Mouse (Mus musculus): ENCODE results near the gene Eml4. TPM values are rescaled to one million over a fixed set of nuclear protein-coding genes. Genes with fewer than 3 reads are reported as not detected.

Eml4 gene
- total and polyA plus RNA-seq, 3 experiments: 38.2 to 75.6 (median 60.1) TPM

- DNase-seq (ENCODE audit: extremely low read depth): no peak
- dilution Hi-C loops (cut with MboI; ENCODE audit: extremely low pct_ligation_motif_present, extremely low pct_unique_long_range_greater_than_20kb, low sequenced_read_pairs) (no loop called here), in situ Hi-C loops (cut with MboI; ENCODE audit: low pct_ligation_motif_present, low pct_unique_long_range_greater_than_20kb, low sequenced_read_pairs) (no loop called here)
- Histone ChIP-seq H3K27me3 (replicated peaks) (no peaks in the 10 kb centered on the region), H3K9ac (ENCODE audit: insufficient read depth, low read depth) (no peak overlapping the region), H3K27ac (ENCODE audit: insufficient read depth, low read depth) (no peak overlapping the region), H3K4me2 (ENCODE audit: insufficient read depth, low read depth, poor library complexity, severe bottlenecking) (no peak overlapping the region), H3K79me2 (replicated peaks; ENCODE audit: control insufficient read depth, extremely low read depth, insufficient read depth, poor library complexity, severe bottlenecking) (no peaks in the 10 kb centered on the region), H3K36me3 (replicated peaks in 1 of 2; ENCODE audit: control insufficient read depth in 1 of 2, insufficient read depth in 1 of 2, low read length in 1 of 2) (no peaks in the 10 kb centered on the region), H3K9me3 (replicated peaks; ENCODE audit: low read length) (no peaks in the 10 kb centered on the region), H3K4me1 (ENCODE audit: control insufficient read depth in 1 of 2, insufficient read depth in 2 of 2) (peaks cover 4 to 8% of the 10 kb centered on the region in 2 experiments), H3K4me3 (replicated peaks in 1 of 3; ENCODE audit: low read depth in 2 of 3, low read length in 2 of 3, poor library complexity in 1 of 3) (no peak overlapping the region)
- no peak for TF ChIP-seq JUND (conservative IDR thresholded peaks at IDR 0.05; ENCODE audit: low read depth, low read length)
Observed at GRCm38 (mm10) chr17:83522590-83523379, 172.1 kb downstream of the Eml4 start.

GRCm38 (mm10) chr17:83524753-83525152, 174.0 kb downstream of the Eml4 start:
- dilution Hi-C loops (cut with MboI; ENCODE audit: extremely low pct_ligation_motif_present, extremely low pct_unique_long_range_greater_than_20kb, low sequenced_read_pairs) (no loop called here), in situ Hi-C loops (cut with MboI; ENCODE audit: low pct_ligation_motif_present, low pct_unique_long_range_greater_than_20kb, low sequenced_read_pairs) (no loop called here)
- H3K4me1 ChIP-seq (ENCODE audit: control insufficient read depth in 1 of 2, insufficient read depth in 2 of 2): peaks cover 4 to 8% of the 10 kb centered on the region in 2 experiments
- H3K9ac ChIP-seq (ENCODE audit: insufficient read depth, low read depth): no peak overlapping the region
- no peaks in the 10 kb centered on the region for H3K79me2 ChIP-seq (replicated peaks; ENCODE audit: control insufficient read depth, extremely low read depth, insufficient read depth, poor library complexity, severe bottlenecking)
- H3K4me2 ChIP-seq (ENCODE audit: insufficient read depth, low read depth, poor library complexity, severe bottlenecking): no peak overlapping the region
- no peaks in the 10 kb centered on the region for H3K27me3 ChIP-seq (replicated peaks)
- DNase-seq (ENCODE audit: extremely low read depth): no peak
- no peaks in the 10 kb centered on the region for H3K36me3 ChIP-seq (replicated peaks in 1 of 2; ENCODE audit: control insufficient read depth in 1 of 2, insufficient read depth in 1 of 2, low read length in 1 of 2)
- H3K9me3 ChIP-seq (replicated peaks; ENCODE audit: low read length): no peaks in the 10 kb centered on the region
- H3K4me3 ChIP-seq (replicated peaks in 1 of 3; ENCODE audit: low read depth in 2 of 3, low read length in 2 of 3, poor library complexity in 1 of 3): no peak overlapping the region
- no peak overlapping the region for H3K27ac ChIP-seq (ENCODE audit: insufficient read depth, low read depth)
- TF ChIP-seq ZMIZ1 (IDR thresholded peaks at IDR 0.05; ENCODE audit: low read depth, low read length): no peak
- TF ChIP-seq SMC3 (IDR thresholded peaks at IDR 0.05; ENCODE audit: low read depth, low read length): no peak
- TF ChIP-seq BHLHE40 (IDR thresholded peaks at IDR 0.05; ENCODE audit: low read depth, low read length): no peak
- no peak for TF ChIP-seq MEF2A (IDR thresholded peaks at IDR 0.05; ENCODE audit: borderline replicate concordance, low read depth, low read length)
- no peak for TF ChIP-seq MAFK (IDR thresholded peaks at IDR 0.05; ENCODE audit: insufficient replicate concordance, low read length)
- TF ChIP-seq GABPA (IDR thresholded peaks at IDR 0.05; ENCODE audit: insufficient replicate concordance, low read depth, low read length): no peak
- TF ChIP-seq ELF1 (IDR thresholded peaks at IDR 0.05; ENCODE audit: low read depth, low read length): no peak
- TF ChIP-seq E2F4 (IDR thresholded peaks at IDR 0.05; ENCODE audit: insufficient replicate concordance, low read depth, low read length): no peak
- no peak for TF ChIP-seq MAX (IDR thresholded peaks at IDR 0.05; ENCODE audit: low read length)
- TF ChIP-seq ZKSCAN1 (IDR thresholded peaks at IDR 0.05; ENCODE audit: borderline replicate concordance, low read depth, low read length): no peak
- TF ChIP-seq TCF12 (IDR thresholded peaks at IDR 0.05; ENCODE audit: low read depth, low read length): no peak
- TF ChIP-seq EP300 (IDR thresholded peaks at IDR 0.05; ENCODE audit: low read length): no peak
- no peak for TF ChIP-seq ZNF384 (IDR thresholded peaks at IDR 0.05; ENCODE audit: low read depth, low read length)
- no peak for TF ChIP-seq KAT2A (IDR thresholded peaks at IDR 0.05; ENCODE audit: insufficient replicate concordance, low read length)
- no peak for TF ChIP-seq PAX5 (IDR thresholded peaks at IDR 0.05; ENCODE audit: low read length)
